Mouse (Mus musculus) small intestine, adult 2 months (tissue): ENCODE results near the gene Hapln2.

ENCODE experiments used
- CTCF ChIP-seq: fragments of 200-500 bp; IDR thresholded peaks from 2 replicates; pipeline ENCODE4 v1.5.1; 2012; ENCODE audit warnings: low read depth, mild to moderate bottlenecking, control low read depth, inconsistent platforms, low read length, moderate library complexity, mixed read lengths; ENCODE audit not compliant: insufficient replicate concordance, insufficient read length; ENCODE audit errors: extremely low read depth
- POLR2A ChIP-seq: fragments of 200-500 bp; IDR thresholded peaks from 2 replicates; pipeline ENCODE4 v1.6.1; 2012; ENCODE audit warnings: low read depth, mild to moderate bottlenecking, control low read depth, inconsistent platforms, low read length, moderate library complexity

- TF ChIP-seq POLR2A (no peak), CTCF (no peak)
Observed at GRCm38 (mm10) chr3:88026823-88027222, 560 bp downstream of the Hapln2 start.
